Mouse (Mus musculus) c-Kit-positive CD71-negative TER-119-negative erythroid progenitor cells, embryonic 14.5 days (primary cell): ENCODE results near the gene Xylt1.

Experiments
- DNase-seq: peaks from one replicate; pipeline ENCODE4 v3.0.0-alpha.2; 2013; ENCODE audit warnings: low read depth

Gene Xylt1

GRCm38 (mm10) chr7:117516896-117517295, 136.1 kb downstream of the Xylt1 start:
- no peak for DNase-seq

- no peak for DNase-seq
These were observed 140.6 kb downstream of the Xylt1 start for GRCm38 (mm10) chr7:117521369-117521768.

GRCm38 (mm10) chr7:117522092-117522635, 141.4 kb downstream of the Xylt1 start:
- no peak for DNase-seq

GRCm38 (mm10) chr7:117524430-117525214, 143.8 kb downstream of the Xylt1 start:
- DNase-seq = no peak

GRCm38 (mm10) chr7:117525678-117526077, 144.9 kb downstream of the Xylt1 start:
- DNase-seq = no peak

GRCm38 (mm10) chr7:117526570-117526969, 145.8 kb downstream of the Xylt1 start:
- DNase-seq = no peak

GRCm38 (mm10) chr7:117529787-117530655, 149.2 kb downstream of the Xylt1 start:
- DNase-seq = no peak

GRCm38 (mm10) chr7:117532651-117533050, 151.9 kb downstream of the Xylt1 start:
- DNase-seq = no peak

- no peak for DNase-seq
These were observed 152.4 kb downstream of the Xylt1 start for GRCm38 (mm10) chr7:117533164-117533563.

GRCm38 (mm10) chr7:117539931-117540330, 159.2 kb downstream of the Xylt1 start:
- DNase-seq = no peak

GRCm38 (mm10) chr7:117540413-117540812, 159.6 kb downstream of the Xylt1 start:
- no peak for DNase-seq

GRCm38 (mm10) chr7:117541056-117541455, 160.3 kb downstream of the Xylt1 start:
- no peak for DNase-seq

GRCm38 (mm10) chr7:117541681-117542080, 160.9 kb downstream of the Xylt1 start:
- no peak for DNase-seq

GRCm38 (mm10) chr7:117543041-117543440, 162.3 kb downstream of the Xylt1 start:
- DNase-seq = no peak

GRCm38 (mm10) chr7:117544126-117544525, 163.3 kb downstream of the Xylt1 start:
- DNase-seq = no peak

- no peak for DNase-seq
These were observed 167.5 kb downstream of the Xylt1 start for GRCm38 (mm10) chr7:117548301-117548700.

- DNase-seq = no peak
These were observed 170.3 kb downstream of the Xylt1 start for GRCm38 (mm10) chr7:117550916-117551549.

- no peak for DNase-seq
These were observed 172.4 kb downstream of the Xylt1 start for GRCm38 (mm10) chr7:117553228-117553627.

- DNase-seq = no peak
These were observed 175.0 kb downstream of the Xylt1 start for GRCm38 (mm10) chr7:117555735-117556134.

- DNase-seq = no peak
These were observed 177.4 kb downstream of the Xylt1 start for GRCm38 (mm10) chr7:117558166-117558565.

GRCm38 (mm10) chr7:117559051-117559450, 178.3 kb downstream of the Xylt1 start:
- no peak for DNase-seq

GRCm38 (mm10) chr7:117563939-117564499, 183.2 kb downstream of the Xylt1 start:
- DNase-seq = no peak
